Mouse (Mus musculus): ENCODE data around the gene C1rb. TPM values are rescaled to one million over a fixed set of nuclear protein-coding genes. Genes with fewer than 3 reads are reported as not detected.
"Not testable (repeated sequence)": the region's sequence is repeated elsewhere in the genome, so short reads cannot be mapped to it uniquely, and the experiment has no call there.

Gene C1rb
- polyA plus RNA-seq, 1 experiment from 2014 or later, result not detected

DNA sequence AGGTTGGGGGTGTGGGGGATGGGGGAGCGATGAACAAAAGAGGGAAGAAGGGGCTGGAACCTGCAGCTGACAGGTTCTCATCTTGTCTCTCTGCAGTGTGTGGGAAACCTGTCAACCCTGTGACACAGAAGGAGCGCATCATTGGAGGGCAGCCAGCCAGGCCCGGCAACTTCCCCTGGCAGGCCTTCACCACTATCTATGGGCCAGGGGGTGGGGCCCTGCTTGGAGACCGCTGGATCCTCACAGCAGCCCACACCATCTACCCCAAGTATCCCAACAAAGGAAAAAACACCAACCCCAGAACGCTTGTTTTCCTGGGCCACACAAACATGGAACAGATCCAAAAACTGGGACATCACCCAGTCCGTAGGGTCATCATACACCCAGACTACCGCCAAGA lies 10.1 kb downstream of the C1rb start:
- not testable (repeated sequence) for H3K9ac ChIP-seq (ENCODE audit: low read length); H3K27me3 ChIP-seq (ENCODE audit: control insufficient read depth, insufficient read depth, low read length); H3K9me3 ChIP-seq (ENCODE audit: control insufficient read depth, low read length); H3K4me3 ChIP-seq (ENCODE audit: control insufficient read depth in 1 of 2, insufficient read depth in 1 of 2, low read depth in 1 of 2, low read length in 2 of 2); ATAC-seq (ENCODE audit: insufficient number of reproducible peaks, insufficient read depth, low FRiP score, low read depth); H3K36me3 ChIP-seq (ENCODE audit: control insufficient read depth, insufficient read depth, low read length); H3K4me1 ChIP-seq (ENCODE audit: control insufficient read depth in 2 of 2, insufficient read depth in 2 of 2, low read length in 2 of 2); H3K4me2 ChIP-seq (ENCODE audit: low read length); H3K27ac ChIP-seq (replicated peaks in 1 of 2; ENCODE audit: control insufficient read depth in 1 of 2, insufficient read depth in 1 of 2, low read depth in 2 of 2, low read length in 2 of 2)
- WGBS, result 63% methylated on average over 6 of the region's 7 CpGs

DNA sequence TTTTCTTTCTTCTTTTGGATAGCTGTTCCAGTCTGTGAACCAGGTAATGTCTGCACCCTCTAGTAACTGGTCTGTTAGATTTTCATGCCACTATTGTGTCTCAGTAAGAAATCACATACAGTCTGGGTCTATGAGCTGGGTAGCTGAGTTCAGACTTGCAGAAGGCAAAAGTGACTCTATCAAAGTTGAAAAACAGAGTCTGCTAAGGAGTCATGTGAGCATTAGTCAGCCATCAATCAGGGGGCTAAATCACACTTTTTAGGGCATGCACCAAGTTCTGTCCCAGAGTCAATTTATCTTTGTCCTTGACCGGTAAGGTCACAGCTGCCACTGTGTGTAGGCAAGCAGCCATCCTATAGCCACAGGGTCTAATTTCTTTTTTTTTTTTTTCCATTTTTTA lies 12.1 kb downstream of the C1rb start:
- Histone ChIP-seq H3K4me3 (ENCODE audit: control insufficient read depth in 1 of 2, insufficient read depth in 1 of 2, low read depth in 1 of 2, low read length in 2 of 2) (no peak overlapping the region), H3K9ac (ENCODE audit: low read length) (no peak overlapping the region), H3K27me3 (ENCODE audit: control insufficient read depth, insufficient read depth, low read length) (no peaks in the 10 kb centered on the region), H3K36me3 (ENCODE audit: control insufficient read depth, insufficient read depth, low read length) (no peaks in the 10 kb centered on the region), H3K4me2 (ENCODE audit: low read length) (no peak overlapping the region), H3K4me1 (ENCODE audit: control insufficient read depth in 2 of 2, insufficient read depth in 2 of 2, low read length in 2 of 2) (no peaks in the 10 kb centered on the region), H3K9me3 (ENCODE audit: control insufficient read depth, low read length) (no peaks in the 10 kb centered on the region), H3K27ac (replicated peaks in 1 of 2; ENCODE audit: control insufficient read depth in 1 of 2, insufficient read depth in 1 of 2, low read depth in 2 of 2, low read length in 2 of 2) (no peak overlapping the region)
- WGBS, result 70% methylated on average over 1 of the region's 1 CpGs
- no peak for ATAC-seq (ENCODE audit: insufficient number of reproducible peaks, insufficient read depth, low FRiP score, low read depth)

DNA sequence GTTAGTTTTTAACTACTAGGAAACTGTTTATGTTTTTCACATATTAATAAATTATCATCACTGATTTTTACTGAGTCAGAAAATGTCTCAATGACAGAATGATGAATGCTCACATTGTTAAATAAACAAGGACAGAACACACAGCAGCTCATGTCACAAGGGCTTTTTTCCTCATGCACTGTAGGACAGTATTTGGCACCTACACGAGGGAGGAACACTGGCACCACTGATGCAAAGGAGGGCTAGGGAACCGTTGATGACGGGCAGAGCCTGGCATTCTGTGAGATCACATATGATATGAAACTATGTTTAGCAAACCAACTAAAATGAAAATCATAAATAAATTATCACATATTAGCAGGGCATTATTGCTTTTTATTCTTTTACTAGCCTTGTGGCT lies 14.8 kb downstream of the C1rb start:
- H3K4me3 ChIP-seq (ENCODE audit: control insufficient read depth in 1 of 2, insufficient read depth in 1 of 2, low read depth in 1 of 2, low read length in 2 of 2), result no peak overlapping the region
- H3K36me3 ChIP-seq (ENCODE audit: control insufficient read depth, insufficient read depth, low read length), result no peaks in the 10 kb centered on the region
- H3K27me3 ChIP-seq (ENCODE audit: control insufficient read depth, insufficient read depth, low read length), result no peaks in the 10 kb centered on the region
- no peak overlapping the region for H3K9ac ChIP-seq (ENCODE audit: low read length)
- H3K9me3 ChIP-seq (ENCODE audit: control insufficient read depth, low read length), result no peaks in the 10 kb centered on the region
- H3K4me1 ChIP-seq (ENCODE audit: control insufficient read depth in 2 of 2, insufficient read depth in 2 of 2, low read length in 2 of 2), result no peaks in the 10 kb centered on the region
- WGBS, result 77% methylated on average over 3 of the region's 3 CpGs
- no peak overlapping the region for H3K4me2 ChIP-seq (ENCODE audit: low read length)
- H3K27ac ChIP-seq (replicated peaks in 1 of 2; ENCODE audit: control insufficient read depth in 1 of 2, insufficient read depth in 1 of 2, low read depth in 2 of 2, low read length in 2 of 2), result no peak overlapping the region
- no peak for ATAC-seq (ENCODE audit: insufficient number of reproducible peaks, insufficient read depth, low FRiP score, low read depth)

DNA sequence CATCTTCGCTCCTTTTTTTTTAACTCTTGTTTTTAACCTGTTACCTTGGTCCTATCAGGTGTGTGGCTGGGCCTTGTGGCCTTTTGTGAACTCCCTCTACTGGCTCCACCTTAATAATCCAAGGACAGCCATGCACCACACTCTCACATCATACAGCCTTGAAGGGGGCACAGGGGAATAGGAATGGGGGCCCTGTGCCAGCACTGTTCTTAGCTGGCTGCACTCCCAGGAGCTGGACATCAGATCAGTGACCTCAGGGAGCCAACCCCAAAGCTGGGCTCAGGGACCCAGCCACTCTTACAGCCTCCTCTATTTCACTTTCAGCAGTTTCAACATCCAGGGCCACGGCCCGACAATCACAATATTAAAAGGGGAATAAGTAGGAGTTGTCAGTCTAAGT lies 15.7 kb downstream of the C1rb start:
- H3K27me3 ChIP-seq (ENCODE audit: control insufficient read depth, insufficient read depth, low read length), result no peaks in the 10 kb centered on the region
- no peak for ATAC-seq (ENCODE audit: insufficient number of reproducible peaks, insufficient read depth, low FRiP score, low read depth)
- H3K36me3 ChIP-seq (ENCODE audit: control insufficient read depth, insufficient read depth, low read length), result no peaks in the 10 kb centered on the region
- H3K4me3 ChIP-seq (ENCODE audit: control insufficient read depth in 1 of 2, insufficient read depth in 1 of 2, low read depth in 1 of 2, low read length in 2 of 2), result no peak overlapping the region
- H3K9ac ChIP-seq (ENCODE audit: low read length), result no peak overlapping the region
- no peaks in the 10 kb centered on the region for H3K4me1 ChIP-seq (ENCODE audit: control insufficient read depth in 2 of 2, insufficient read depth in 2 of 2, low read length in 2 of 2)
- WGBS, result 90% methylated on average over 3 of the region's 3 CpGs
- no peaks in the 10 kb centered on the region for H3K9me3 ChIP-seq (ENCODE audit: control insufficient read depth, low read length)
- no peak overlapping the region for H3K27ac ChIP-seq (replicated peaks in 1 of 2; ENCODE audit: control insufficient read depth in 1 of 2, insufficient read depth in 1 of 2, low read depth in 2 of 2, low read length in 2 of 2)
- no peak overlapping the region for H3K4me2 ChIP-seq (ENCODE audit: low read length)

DNA sequence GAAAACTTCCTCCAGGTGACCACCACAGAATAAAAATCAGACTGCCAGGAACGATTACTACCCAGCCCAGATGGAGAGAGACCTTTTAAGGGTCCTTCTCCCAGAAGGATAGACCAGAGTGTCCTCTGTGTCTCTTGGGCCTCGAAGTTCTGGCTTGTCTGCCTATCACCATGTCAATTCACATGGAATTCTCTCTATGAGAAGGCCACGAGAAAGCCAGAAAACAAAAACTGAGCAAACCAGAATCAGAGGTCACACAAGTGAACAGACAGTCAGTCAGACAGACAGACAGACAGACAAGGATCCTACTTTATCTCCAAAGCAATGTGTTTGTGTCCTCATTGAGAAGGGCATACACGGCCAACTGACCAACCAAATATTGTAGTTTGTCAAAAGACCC lies 16.2 kb downstream of the C1rb start:
- 73% methylated on average over 4 of the region's 4 CpGs for WGBS
- H3K4me2 ChIP-seq (ENCODE audit: low read length), result no peak overlapping the region
- H3K9me3 ChIP-seq (ENCODE audit: control insufficient read depth, low read length), result no peaks in the 10 kb centered on the region
- no peaks in the 10 kb centered on the region for H3K27me3 ChIP-seq (ENCODE audit: control insufficient read depth, insufficient read depth, low read length)
- H3K36me3 ChIP-seq (ENCODE audit: control insufficient read depth, insufficient read depth, low read length), result no peaks in the 10 kb centered on the region
- no peak overlapping the region for H3K27ac ChIP-seq (replicated peaks in 1 of 2; ENCODE audit: control insufficient read depth in 1 of 2, insufficient read depth in 1 of 2, low read depth in 2 of 2, low read length in 2 of 2)
- no peak overlapping the region for H3K9ac ChIP-seq (ENCODE audit: low read length)
- no peak overlapping the region for H3K4me3 ChIP-seq (ENCODE audit: control insufficient read depth in 1 of 2, insufficient read depth in 1 of 2, low read depth in 1 of 2, low read length in 2 of 2)
- no peaks in the 10 kb centered on the region for H3K4me1 ChIP-seq (ENCODE audit: control insufficient read depth in 2 of 2, insufficient read depth in 2 of 2, low read length in 2 of 2)
- no peak for ATAC-seq (ENCODE audit: insufficient number of reproducible peaks, insufficient read depth, low FRiP score, low read depth)

DNA sequence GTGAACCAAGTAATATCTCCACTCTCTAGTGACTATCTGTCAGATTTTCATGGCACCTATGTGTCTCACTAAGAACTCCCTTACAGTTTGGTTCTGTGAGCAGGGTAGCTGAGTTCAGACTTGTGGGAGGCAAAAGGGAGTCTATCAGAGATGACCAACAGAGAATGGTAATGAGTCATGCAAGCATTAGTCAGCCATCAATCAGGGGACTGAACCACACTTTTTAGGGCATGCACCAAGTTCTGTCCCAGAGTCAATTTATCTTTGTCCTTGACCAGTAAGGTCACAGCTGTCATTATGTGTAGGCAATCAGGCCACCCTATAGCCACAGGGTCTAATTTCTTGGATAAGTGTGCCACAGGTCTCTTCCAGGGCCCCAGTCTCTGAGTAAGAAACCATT lies 18.7 kb downstream of the C1rb start:
- Histone ChIP-seq H3K4me2 (ENCODE audit: low read length) (no peak overlapping the region), H3K4me1 (ENCODE audit: control insufficient read depth in 2 of 2, insufficient read depth in 2 of 2, low read length in 2 of 2) (no peaks in the 10 kb centered on the region), H3K4me3 (ENCODE audit: control insufficient read depth in 1 of 2, insufficient read depth in 1 of 2, low read depth in 1 of 2, low read length in 2 of 2) (no peak overlapping the region), H3K9ac (ENCODE audit: low read length) (no peak overlapping the region), H3K27ac (replicated peaks in 1 of 2; ENCODE audit: control insufficient read depth in 1 of 2, insufficient read depth in 1 of 2, low read depth in 2 of 2, low read length in 2 of 2) (no peak overlapping the region), H3K27me3 (ENCODE audit: control insufficient read depth, insufficient read depth, low read length) (no peaks in the 10 kb centered on the region), H3K9me3 (ENCODE audit: control insufficient read depth, low read length) (no peaks in the 10 kb centered on the region), H3K36me3 (ENCODE audit: control insufficient read depth, insufficient read depth, low read length) (no peaks in the 10 kb centered on the region)
- no peak for ATAC-seq (ENCODE audit: insufficient number of reproducible peaks, insufficient read depth, low FRiP score, low read depth)

DNA sequence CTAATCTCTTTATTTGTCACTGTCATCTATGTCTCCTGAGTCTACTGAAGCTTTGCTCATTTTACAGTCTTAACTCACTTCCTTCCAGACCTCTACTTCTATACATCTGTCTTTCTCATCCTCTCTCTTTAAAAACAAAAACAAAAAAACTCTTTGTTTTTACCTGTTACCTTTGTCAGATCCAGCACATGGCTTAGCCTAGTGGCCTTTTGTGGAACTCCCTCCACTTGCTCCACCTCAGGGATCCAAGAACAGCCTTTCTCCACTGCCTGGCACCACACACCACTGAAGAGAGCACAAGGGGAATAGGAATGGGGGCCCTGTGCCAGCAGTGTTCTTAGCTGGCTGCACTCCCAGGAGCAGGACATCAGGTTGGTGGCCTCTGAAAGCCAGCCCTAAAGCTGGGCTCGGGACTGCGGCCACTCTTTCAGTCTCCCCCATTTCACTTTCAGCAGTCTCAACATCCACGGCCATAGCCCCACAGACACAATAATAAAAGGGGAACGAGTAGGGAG lies 22.1 kb downstream of the C1rb start:
- Histone ChIP-seq H3K9ac (ENCODE audit: low read length) (no peak overlapping the region), H3K9me3 (ENCODE audit: control insufficient read depth, low read length) (no peaks in the 10 kb centered on the region), H3K36me3 (ENCODE audit: control insufficient read depth, insufficient read depth, low read length) (no peaks in the 10 kb centered on the region), H3K4me1 (ENCODE audit: control insufficient read depth in 2 of 2, insufficient read depth in 2 of 2, low read length in 2 of 2) (no peaks in the 10 kb centered on the region), H3K27ac (replicated peaks in 1 of 2; ENCODE audit: control insufficient read depth in 1 of 2, insufficient read depth in 1 of 2, low read depth in 2 of 2, low read length in 2 of 2) (no peak overlapping the region), H3K4me2 (ENCODE audit: low read length) (no peak overlapping the region), H3K27me3 (ENCODE audit: control insufficient read depth, insufficient read depth, low read length) (no peaks in the 10 kb centered on the region), H3K4me3 (ENCODE audit: control insufficient read depth in 1 of 2, insufficient read depth in 1 of 2, low read depth in 1 of 2, low read length in 2 of 2) (no peak overlapping the region)
- WGBS, result 81% methylated on average over 4 of the region's 4 CpGs
- ATAC-seq (ENCODE audit: insufficient number of reproducible peaks, insufficient read depth, low FRiP score, low read depth), result no peak

DNA sequence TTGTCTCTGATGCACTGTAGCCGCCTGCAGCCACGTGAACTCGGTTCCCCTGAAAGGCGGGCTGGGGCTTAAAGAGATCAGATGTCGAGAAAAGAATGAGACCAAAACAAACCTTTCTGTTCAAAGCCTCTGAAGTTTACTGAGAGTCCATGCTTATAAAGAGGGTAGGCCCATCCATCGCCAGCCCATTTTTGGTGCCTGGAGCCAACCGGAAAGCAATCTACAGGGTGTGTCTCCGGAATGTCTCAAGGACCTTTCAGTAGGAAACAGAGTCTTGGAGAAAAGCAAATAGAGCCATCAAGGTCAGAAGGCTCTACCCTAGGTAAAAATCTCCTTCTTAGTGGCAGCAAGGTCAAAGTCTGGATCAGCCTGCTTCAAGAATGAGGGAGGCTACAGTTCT lies 23.0 kb downstream of the C1rb start:
- Histone ChIP-seq H3K9ac (ENCODE audit: low read length) (no peak overlapping the region), H3K27ac (replicated peaks in 1 of 2; ENCODE audit: control insufficient read depth in 1 of 2, insufficient read depth in 1 of 2, low read depth in 2 of 2, low read length in 2 of 2) (no peak overlapping the region), H3K4me1 (ENCODE audit: control insufficient read depth in 2 of 2, insufficient read depth in 2 of 2, low read length in 2 of 2) (no peaks in the 10 kb centered on the region), H3K4me2 (ENCODE audit: low read length) (no peak overlapping the region), H3K36me3 (ENCODE audit: control insufficient read depth, insufficient read depth, low read length) (no peaks in the 10 kb centered on the region), H3K27me3 (ENCODE audit: control insufficient read depth, insufficient read depth, low read length) (no peaks in the 10 kb centered on the region), H3K4me3 (ENCODE audit: control insufficient read depth in 1 of 2, insufficient read depth in 1 of 2, low read depth in 1 of 2, low read length in 2 of 2) (no peak overlapping the region), H3K9me3 (ENCODE audit: control insufficient read depth, low read length) (no peaks in the 10 kb centered on the region)
- ATAC-seq (ENCODE audit: insufficient number of reproducible peaks, insufficient read depth, low FRiP score, low read depth), result no peak
- WGBS, result 80% methylated on average over 8 of the region's 8 CpGs

All from heart, embryonic 14.5 days (tissue).